Mouse (Mus musculus) thymus, postnatal 0 days (tissue): ENCODE measurements around the gene Zfp691. TPM values are rescaled to one million over a fixed set of nuclear protein-coding genes. Genes with fewer than 3 reads are reported as not detected.
A peak's percentile ranks its signal among the peaks of the same experiment; 100 is the strongest.

Experiments
- DNase-seq: peaks from one replicate; pipeline ENCODE4 v3.0.0-alpha.2; 2015; ENCODE audit warnings: low spot score
- microRNA counts: library from miRNA; unstranded; fragments of <30 nt; microRNA quantifications from one replicate; lab custom pipeline; 2015
- microRNA-seq: library from miRNA; unstranded; fragments of <30 nt; microRNA quantifications from one replicate; pipeline ENCODE4, GENCODE M21; 2016; ENCODE audit warnings: borderline number of aligned reads
- polyA plus RNA-seq: library from polyadenylated mRNA; unstranded; fragments of >200 nt; fragmentation: Nextera tagmentation; extraction: Ambion mirVana; gene quantifications from 2 replicates; pipeline ENCODE4 v1.2.1, GENCODE M21; 2015

Gene Zfp691
- polyA plus RNA-seq, 1 experiment from 2014 or later: 7.2 TPM

DNA sequence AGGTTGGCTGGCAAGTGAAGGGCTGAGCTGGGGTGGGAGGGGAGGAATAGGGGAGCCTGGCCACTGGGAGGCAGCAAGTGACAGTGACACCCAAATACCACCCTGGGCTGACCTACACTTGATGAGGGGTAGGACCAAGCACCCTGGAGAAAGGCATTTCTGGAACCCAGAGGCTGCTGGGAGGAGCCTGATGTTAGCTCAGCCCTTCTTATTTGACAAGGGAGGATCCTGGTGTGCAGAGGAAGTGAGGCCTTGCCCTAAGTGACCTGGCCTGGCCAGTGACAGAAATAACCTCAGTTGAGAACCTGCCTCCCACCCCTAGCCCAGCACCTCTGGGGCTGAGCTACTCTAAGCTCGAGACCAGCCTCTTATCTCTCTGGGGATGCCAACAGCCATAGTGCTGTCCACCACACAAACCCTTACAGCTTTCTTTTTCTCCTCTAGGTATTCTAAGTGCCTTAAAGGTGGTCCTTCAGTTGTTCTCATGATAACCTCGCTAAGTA, 49.2 kb downstream of the Zfp691 start:
- DNase-seq: no peak

DNA sequence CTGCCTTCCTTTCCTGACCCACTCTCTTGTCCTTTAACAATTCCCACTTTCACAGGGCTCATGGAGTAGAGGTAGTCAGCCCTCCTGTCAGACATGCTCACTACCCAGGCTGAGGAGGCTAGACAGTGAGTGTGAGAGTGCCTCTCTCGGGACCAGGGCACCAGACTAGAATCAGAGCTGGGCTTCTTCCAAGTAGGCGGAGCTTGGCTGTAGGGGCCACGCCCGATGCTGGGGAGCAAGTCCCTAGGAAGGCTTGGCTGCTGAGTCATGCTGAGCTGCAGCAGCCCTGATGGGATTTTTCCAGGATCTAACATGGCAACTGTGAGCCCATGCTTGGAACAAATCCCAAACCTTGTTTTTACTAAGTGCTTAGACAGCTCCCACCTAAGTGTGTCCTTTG, 52.7 kb downstream of the Zfp691 start:
- no peak for DNase-seq

- no peak for DNase-seq
Observed at GRCm38 (mm10) chr4:119120095-119120494, 53.9 kb downstream of the Zfp691 start.

MicroRNAs encoded within 50 kb of the gene (microRNA counts, 519-probe panel; counts per million panel counts)
- 473 counts per million, percentile 71 among the panel's probes with 10 or more counts for microRNA mmu-miR-1957 (lab: Ali Mortazavi, UCI)

Small RNA genes lying within 50 kb of the gene (microRNA-seq; reads per million reads assigned to microRNA genes)
- not detected for gene Mir1957a

Other genes with a start within 250 kb of the Zfp691 start
- gene Olfr1328, start 235.6 kb downstream of the Zfp691 start, polyA plus RNA-seq: not detected in 2 replicates
- 0.05 and 0.10 TPM in 2 replicates for gene Lao1, start 212.6 kb downstream of the Zfp691 start, polyA plus RNA-seq
- gene Slc2a1, start 65.5 kb downstream of the Zfp691 start, polyA plus RNA-seq: 19.9 and 21.4 TPM in 2 replicates
- gene Ermap, start 15.8 kb upstream of the Zfp691 start, polyA plus RNA-seq: 0.31 and 0.66 TPM in 2 replicates
- 136 TPM in 2 replicates for gene Svbp, start 21.1 kb upstream of the Zfp691 start, polyA plus RNA-seq
- gene Tmem269, start 44.0 kb upstream of the Zfp691 start, polyA plus RNA-seq: 0.12 TPM in 1 of 2 replicates, not detected in the other
- 21.6 and 22.2 TPM in 2 replicates for gene AU022252, start 58.5 kb upstream of the Zfp691 start, polyA plus RNA-seq
- gene P3h1, start 58.7 kb upstream of the Zfp691 start, polyA plus RNA-seq: 6.5 and 6.9 TPM in 2 replicates
- gene Cldn19, start 81.2 kb upstream of the Zfp691 start, polyA plus RNA-seq: 0.14 TPM in 1 of 2 replicates, not detected in the other
- gene Ybx1, start 120.4 kb upstream of the Zfp691 start, polyA plus RNA-seq: 532 and 561 TPM in 2 replicates
- gene Ppih, start 146.4 kb upstream of the Zfp691 start, polyA plus RNA-seq: 135 and 144 TPM in 2 replicates
- gene Ccdc30, start 241.3 kb upstream of the Zfp691 start, polyA plus RNA-seq: 17.3 and 22.1 TPM in 2 replicates
- gene Ppcs, start 248.2 kb upstream of the Zfp691 start, polyA plus RNA-seq: 41.9 and 43.8 TPM in 2 replicates
- gene Zmynd12, start 248.6 kb upstream of the Zfp691 start, polyA plus RNA-seq: 0.41 and 0.46 TPM in 2 replicates